In genomic region chr7:89168606-89169005, GRCm38 (mm10) we compare ENCODE assay signal across 8 mouse cellular contexts.
DNase-seq lines count a peak whose midpoint lies in the region; ATAC-seq lines count a peak whose summit lies in the region.

No protein-coding gene starts in this region.

- ATAC-seq in midbrain, embryonic 13.5 days = no peak
- ATAC-seq in frontal cortex, adult (ENCODE audit: low TSS enrichment) = 0 out of 2 replicates have a peak, but pooled peaks have one; percentile 44
- ATAC-seq in intestine, embryonic 15.5 days = peak; percentile 25; the same call in 1 of the 2 replicates
- no peak for ATAC-seq in limb, embryonic 11.5 days (ENCODE audit: insufficient number of reproducible peaks, low FRiP score, low TSS enrichment, low read depth)
- peak; percentile 95 for ATAC-seq in neutrophil, adult 5-6 weeks (ENCODE audit: extremely low read depth, insufficient number of reproducible peaks, low FRiP score, poor library complexity, severe bottlenecking)

- H3K4me2 ChIP-seq in midbrain, embryonic 13.5 days (replicated peaks) = no peak overlapping the region
- H3K4me2 ChIP-seq in intestine, embryonic 15.5 days (replicated peaks) = no peak overlapping the region
- H3K4me2 ChIP-seq in limb, embryonic 11.5 days (ENCODE audit: low read depth, severe bottlenecking) = no peak overlapping the region

- no peaks in the 10 kb centered on the region for H3K27me3 ChIP-seq in midbrain, embryonic 10.5 days (ENCODE audit: low read depth, poor library complexity, severe bottlenecking)
- no peaks in the 10 kb centered on the region for H3K27me3 ChIP-seq in midbrain, embryonic 13.5 days
- no peaks in the 10 kb centered on the region for H3K27me3 ChIP-seq in intestine, embryonic 15.5 days (replicated peaks)
- no peaks in the 10 kb centered on the region for H3K27me3 ChIP-seq in limb, embryonic 11.5 days (ENCODE audit: control insufficient read depth, insufficient read depth, low read length)

- peaks cover 5% of the 10 kb centered on the region for H3K4me1 ChIP-seq in midbrain, embryonic 10.5 days
- H3K4me1 ChIP-seq in midbrain, embryonic 13.5 days (replicated peaks) = no peaks in the 10 kb centered on the region
- H3K4me1 ChIP-seq in intestine, embryonic 15.5 days (replicated peaks) = no peaks in the 10 kb centered on the region
- H3K4me1 ChIP-seq in limb, embryonic 11.5 days (ENCODE audit: control insufficient read depth, insufficient read depth, low read length) = no peaks in the 10 kb centered on the region

- no peaks in the 10 kb centered on the region for H3K36me3 ChIP-seq in midbrain, embryonic 10.5 days
- no peaks in the 10 kb centered on the region for H3K36me3 ChIP-seq in midbrain, embryonic 13.5 days
- no peaks in the 10 kb centered on the region for H3K36me3 ChIP-seq in intestine, embryonic 15.5 days
- no peaks in the 10 kb centered on the region for H3K36me3 ChIP-seq in limb, embryonic 11.5 days (ENCODE audit: control insufficient read depth, insufficient read depth, low read length)

- peak; percentile 64 for DNase-seq in midbrain, embryonic 10.5 days (ENCODE audit: low spot score)
- peak; percentile 77 to 82 for DNase-seq in cerebellum, adult 18-20 months
- peak; percentile 87 for DNase-seq in limb, embryonic 11.5 days (ENCODE audit: low spot score)
- peak; percentile 78 for DNase-seq in thymus, postnatal 0 days (ENCODE audit: low spot score)

- 39% methylated on average over 2 of the region's 2 CpGs for WGBS in midbrain, embryonic 10.5 days
- WGBS in midbrain, embryonic 13.5 days = 25% methylated on average over 2 of the region's 2 CpGs
- 17% methylated on average over 2 of the region's 2 CpGs for WGBS in intestine, embryonic 15.5 days
- WGBS in limb, embryonic 11.5 days = 30% methylated on average over 2 of the region's 2 CpGs

- H3K27ac ChIP-seq in midbrain, embryonic 10.5 days (replicated peaks) = no peak overlapping the region
- H3K27ac ChIP-seq in midbrain, embryonic 13.5 days = no peak overlapping the region
- no peak overlapping the region for H3K27ac ChIP-seq in intestine, embryonic 15.5 days
- H3K27ac ChIP-seq in limb, embryonic 11.5 days (replicated peaks; ENCODE audit: low read depth, low read length) = no peak overlapping the region

- no peaks in the 10 kb centered on the region for H3K9me3 ChIP-seq in midbrain, embryonic 10.5 days (replicated peaks)
- H3K9me3 ChIP-seq in midbrain, embryonic 13.5 days = no peaks in the 10 kb centered on the region
- H3K9me3 ChIP-seq in intestine, embryonic 15.5 days = no peaks in the 10 kb centered on the region
- no peaks in the 10 kb centered on the region for H3K9me3 ChIP-seq in limb, embryonic 11.5 days (ENCODE audit: control insufficient read depth, low read length)

- H3K4me3 ChIP-seq in midbrain, embryonic 10.5 days = no peak overlapping the region
- no peak overlapping the region for H3K4me3 ChIP-seq in midbrain, embryonic 13.5 days (replicated peaks)
- H3K4me3 ChIP-seq in intestine, embryonic 15.5 days (replicated peaks) = no peak overlapping the region
- H3K4me3 ChIP-seq in limb, embryonic 11.5 days (ENCODE audit: low read depth, low read length) = no peak overlapping the region

- no peak overlapping the region for H3K9ac ChIP-seq in midbrain, embryonic 13.5 days (replicated peaks)
- H3K9ac ChIP-seq in intestine, embryonic 15.5 days = no peak overlapping the region
- no peak overlapping the region for H3K9ac ChIP-seq in limb, embryonic 11.5 days (ENCODE audit: low read length)

Comparison
In these comparisons a context has a peak if more than half of its experiments do, and no peak if none do; other contexts are left out.
1. ATAC-seq: peak in frontal cortex, adult (single experiment), intestine, embryonic 15.5 days (single experiment) and neutrophil, adult 5-6 weeks (single experiment); none in midbrain, embryonic 13.5 days (single experiment) and limb, embryonic 11.5 days (single experiment).
2. Peak in every context shown above with its lines, with median percentiles within 50 percentile points of each other: DNase-seq.